Mouse (Mus musculus) neural tube, embryonic 15.5 days (tissue): ENCODE data around the gene Rhobtb1. TPM values are rescaled to one million over a fixed set of nuclear protein-coding genes. Genes with fewer than 3 reads are reported as not detected.

Source experiments
- ATAC-seq: fragments of 200-750 bp; cut with Nextera tagmentation; 2 replicates; pipeline ENCODE4 v1.8.0; 2017; ENCODE audit warnings: mild to moderate bottlenecking, moderate TSS enrichment, moderate library complexity; ENCODE audit not compliant: low FRiP score
- H3K27ac ChIP-seq: fragments of 300-500 bp; sonication (generic); replicated peaks from 2 replicates; pipeline ENCODE4 v1.5.1; 2015; ENCODE audit warnings: mild to moderate bottlenecking, inconsistent platforms
- H3K27me3 ChIP-seq: fragments of 300-500 bp; sonication (generic); replicated peaks from 2 replicates; pipeline ENCODE4 v1.6.1; 2015; ENCODE audit warnings: inconsistent platforms
- H3K36me3 ChIP-seq: fragments of 300-500 bp; sonication (generic); 2 replicates; pipeline ENCODE4 v1.6.1; 2015; ENCODE audit warnings: inconsistent platforms
- H3K4me1 ChIP-seq: fragments of 300-500 bp; sonication (generic); 2 replicates; pipeline ENCODE4 v1.6.1; 2015; ENCODE audit warnings: inconsistent platforms
- H3K4me2 ChIP-seq: fragments of 300-500 bp; sonication (generic); 2 replicates; pipeline ENCODE4 v1.6.1; 2015; ENCODE audit warnings: inconsistent platforms, mild to moderate bottlenecking, moderate library complexity
- H3K4me3 ChIP-seq: fragments of 300-500 bp; sonication (generic); replicated peaks from 2 replicates; pipeline ENCODE4 v1.5.1; 2015; ENCODE audit warnings: mild to moderate bottlenecking, inconsistent platforms
- H3K9ac ChIP-seq: fragments of 300-500 bp; sonication (generic); replicated peaks from 2 replicates; pipeline ENCODE4 v1.6.1; 2015; ENCODE audit warnings: mild to moderate bottlenecking, inconsistent platforms
- H3K9me3 ChIP-seq: fragments of 300-500 bp; sonication (generic); replicated peaks from 2 replicates; pipeline ENCODE4 v1.6.1; 2016; ENCODE audit warnings: inconsistent platforms
- whole genome bisulfite sequencing: fragments of 180-500 bp; shearing (Covaris S2); methylation state at CpG from one replicate; pipeline ENCODE4 v1.1.7; 2015; ENCODE audit warnings: mixed read lengths; 5-methylcytosine and 5-hydroxymethylcytosine counted together
- polyA plus RNA-seq: library from polyadenylated mRNA; unstranded; fragments of >200 nt; fragmentation: Nextera tagmentation; extraction: Ambion mirVana; gene quantifications from 2 replicates; pipeline ENCODE4 v1.2.1, GENCODE M21; 2015

The Rhobtb1 gene
- polyA plus RNA-seq = 15.7 and 16.1 TPM in 2 replicates

DNA sequence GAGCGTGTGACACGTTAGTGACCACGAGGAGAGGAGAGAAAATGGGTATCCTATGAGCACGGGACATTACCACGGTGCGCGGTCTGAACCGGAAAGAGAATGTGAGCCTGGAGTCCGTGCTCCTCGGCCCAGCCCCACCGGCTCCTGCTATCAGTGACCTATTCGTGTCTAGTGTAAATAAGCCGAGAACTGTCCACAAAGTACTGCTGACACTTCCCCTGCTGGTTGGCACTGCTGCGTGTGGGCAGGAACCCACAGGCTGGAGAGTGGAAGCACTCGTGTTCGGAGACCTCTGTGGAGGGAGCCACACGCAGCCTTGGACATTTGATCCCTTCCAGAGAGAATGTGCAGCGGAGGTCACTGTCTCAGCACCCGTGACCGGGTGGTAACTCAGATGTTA is at the start of gene Rhobtb1:
Gene Rhobtb1, plus strand, starts transcription at position 390 of the 400 bp plus-strand sequence.
- H3K27ac ChIP-seq = no peak within 1 kb of the TSS
- H3K9me3 ChIP-seq = no peaks in the 10 kb centered on the region
- no peak within 1 kb of the TSS for H3K4me3 ChIP-seq
- no peaks in the 10 kb centered on the region for H3K36me3 ChIP-seq
- no peaks in the 10 kb centered on the region for H3K4me1 ChIP-seq
- no peak within 1 kb of the TSS for H3K9ac ChIP-seq
- WGBS = 89% methylated on average over 20 of the region's 20 CpGs
- H3K27me3 ChIP-seq = no peaks in the 10 kb centered on the region
- no peak for ATAC-seq
- H3K4me2 ChIP-seq = no peak within 1 kb of the TSS

DNA sequence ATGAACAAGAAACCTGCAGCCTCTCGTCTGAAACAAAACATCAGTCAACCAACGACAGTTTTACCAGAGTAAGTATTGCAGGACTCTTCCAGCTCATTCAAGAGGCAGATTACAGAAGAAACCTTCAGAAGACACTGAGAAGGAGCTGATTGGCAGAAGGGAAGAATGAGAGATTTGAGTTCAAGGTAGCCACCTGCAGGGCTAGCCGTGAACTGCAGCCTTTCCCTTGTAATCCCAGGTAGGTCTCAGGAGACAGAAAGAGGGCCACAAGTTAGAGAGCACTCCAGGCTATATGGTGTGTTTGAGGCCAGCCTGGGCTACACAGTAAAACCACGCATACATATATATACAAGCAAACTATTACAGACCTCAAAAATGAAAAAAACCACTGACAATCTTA is 49.2 kb upstream of the Rhobtb1 start:
- no peak; the same call in 1 of the 2 replicates for ATAC-seq

DNA sequence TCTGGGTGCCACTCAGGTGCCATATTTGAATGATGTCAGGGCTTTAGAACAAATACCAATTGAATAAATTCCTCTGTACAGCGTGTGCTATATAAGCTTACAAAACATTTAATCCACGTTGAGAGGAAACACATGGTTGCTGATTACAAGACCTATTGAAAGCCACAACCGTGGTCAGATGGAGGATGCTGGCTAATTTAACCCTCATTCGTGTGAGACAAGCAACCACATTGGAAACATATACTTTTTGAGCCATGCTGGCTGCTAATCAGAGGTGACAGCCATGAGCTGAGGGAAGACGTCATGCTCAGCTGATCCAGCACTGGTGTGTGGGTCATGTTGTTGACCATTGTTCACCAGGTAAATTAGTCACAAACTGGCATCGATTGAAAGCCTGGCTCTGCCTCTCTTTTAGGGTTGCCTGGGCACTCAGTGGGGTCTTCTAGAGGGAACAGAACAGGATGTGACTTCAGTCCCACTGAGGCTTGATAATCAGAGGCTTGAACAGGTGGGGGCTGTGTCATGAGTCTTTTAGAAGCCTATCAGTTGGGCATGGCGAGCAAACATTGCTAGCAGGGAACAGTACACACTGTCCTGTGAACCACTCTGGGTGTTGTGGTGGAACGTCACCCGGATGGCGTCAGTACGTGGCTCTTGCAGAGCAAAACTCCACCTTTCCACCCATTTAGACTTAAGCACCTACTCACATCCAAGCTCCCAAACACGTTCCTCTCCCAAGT is 46.9 kb upstream of the Rhobtb1 start:
- H3K27me3 ChIP-seq = no peaks in the 10 kb centered on the region
- no peak for ATAC-seq
- peaks cover 8% of the 10 kb centered on the region; the same call in 1 of the 2 replicates for H3K4me1 ChIP-seq
- no peaks in the 10 kb centered on the region for H3K9me3 ChIP-seq
- 87% methylated on average over 12 of the region's 12 CpGs for WGBS
- no peak overlapping the region for H3K4me2 ChIP-seq
- no peak overlapping the region for H3K9ac ChIP-seq
- H3K36me3 ChIP-seq = no peaks in the 10 kb centered on the region
- H3K27ac ChIP-seq = no peak overlapping the region
- H3K4me3 ChIP-seq = no peak overlapping the region

More for the DNA sequence above, 49.2 kb upstream of the Rhobtb1 start:
- 75% methylated on average over 4 of the region's 4 CpGs for WGBS
- Histone ChIP-seq H3K27ac (no peak overlapping the region), H3K4me3 (no peak overlapping the region), H3K27me3 (no peaks in the 10 kb centered on the region), H3K9ac (no peak overlapping the region), H3K36me3 (no peaks in the 10 kb centered on the region), H3K9me3 (no peaks in the 10 kb centered on the region), H3K4me1 (no peaks in the 10 kb centered on the region), H3K4me2 (no peak overlapping the region)

DNA sequence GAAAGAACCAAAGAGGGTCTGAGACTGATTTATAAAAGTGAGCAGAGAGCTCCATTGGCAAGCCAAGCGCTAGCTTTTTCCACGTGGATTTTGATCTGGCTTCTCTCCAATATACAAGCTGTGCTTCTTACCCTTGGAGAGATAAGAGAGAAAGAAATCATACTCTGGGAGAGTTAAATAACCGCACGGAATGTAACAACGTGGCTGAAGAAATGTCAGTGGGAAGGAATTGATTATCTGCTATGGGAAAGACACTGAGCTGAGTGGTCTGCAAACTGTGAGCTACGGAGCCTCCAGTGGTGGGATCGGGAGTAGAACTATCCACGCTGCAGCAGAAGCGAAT is 46.4 kb upstream of the Rhobtb1 start:
- Histone ChIP-seq H3K27ac (no peak overlapping the region), H3K9ac (no peak overlapping the region), H3K27me3 (no peaks in the 10 kb centered on the region), H3K4me2 (no peak overlapping the region), H3K4me3 (no peak overlapping the region), H3K4me1 (peaks cover 8% of the 10 kb centered on the region; the same call in 1 of the 2 replicates), H3K36me3 (no peaks in the 10 kb centered on the region), H3K9me3 (no peaks in the 10 kb centered on the region)
- ATAC-seq = no peak
- WGBS = 73% methylated on average over 9 of the region's 9 CpGs

DNA sequence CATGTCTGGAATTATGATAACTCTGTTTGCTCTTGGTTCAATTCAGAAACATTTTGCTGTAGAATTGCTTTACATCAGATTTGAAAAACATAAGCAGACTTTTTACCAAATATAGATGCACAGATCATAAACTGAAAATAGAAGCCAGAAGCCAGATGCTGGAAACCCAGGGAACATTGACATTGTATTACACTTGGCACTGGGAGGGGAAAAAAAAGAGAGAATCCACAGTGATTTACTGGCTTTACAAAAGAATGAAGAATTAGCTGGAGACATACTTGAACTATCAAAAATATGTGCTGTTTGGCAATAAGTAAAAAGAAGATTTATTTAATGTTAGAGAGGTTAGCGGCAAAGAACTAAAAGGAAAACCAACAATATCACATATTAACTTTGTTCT is 44.4 kb upstream of the Rhobtb1 start:
- Histone ChIP-seq H3K27ac (no peak overlapping the region), H3K36me3 (no peaks in the 10 kb centered on the region), H3K27me3 (no peaks in the 10 kb centered on the region), H3K9ac (no peak overlapping the region), H3K9me3 (no peaks in the 10 kb centered on the region), H3K4me3 (no peak overlapping the region), H3K4me1 (peaks cover 8% of the 10 kb centered on the region; the same call in 1 of the 2 replicates), H3K4me2 (no peak overlapping the region)
- no peak for ATAC-seq
- 67% methylated on average over 1 of the region's 1 CpGs for WGBS

DNA sequence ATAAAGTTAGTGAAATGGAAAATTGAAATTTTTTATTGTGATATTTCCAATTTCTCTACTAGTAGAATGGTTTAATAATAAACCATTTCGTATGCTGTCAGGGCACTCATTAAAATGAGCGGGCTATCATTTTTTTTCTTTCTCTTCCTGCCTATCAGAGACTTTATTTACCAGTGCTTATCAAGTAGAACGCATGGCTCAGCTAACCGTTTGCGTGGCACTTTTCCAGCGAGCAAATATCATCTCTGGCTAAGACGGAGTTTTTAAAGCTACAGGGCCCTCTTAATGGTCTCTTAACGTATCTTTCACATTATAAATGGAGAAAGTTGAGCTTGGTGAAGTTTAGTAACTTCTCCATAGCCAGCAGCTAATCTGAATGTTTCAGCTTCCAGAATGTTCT is 44.0 kb upstream of the Rhobtb1 start:
- H3K27me3 ChIP-seq = no peaks in the 10 kb centered on the region
- ATAC-seq = no peak
- no peaks in the 10 kb centered on the region for H3K9me3 ChIP-seq
- H3K9ac ChIP-seq = no peak overlapping the region
- H3K36me3 ChIP-seq = no peaks in the 10 kb centered on the region
- H3K27ac ChIP-seq = no peak overlapping the region
- no peak overlapping the region for H3K4me2 ChIP-seq
- peaks cover 8% of the 10 kb centered on the region; the same call in 1 of the 2 replicates for H3K4me1 ChIP-seq
- 55% methylated on average over 8 of the region's 8 CpGs for WGBS
- no peak overlapping the region for H3K4me3 ChIP-seq

DNA sequence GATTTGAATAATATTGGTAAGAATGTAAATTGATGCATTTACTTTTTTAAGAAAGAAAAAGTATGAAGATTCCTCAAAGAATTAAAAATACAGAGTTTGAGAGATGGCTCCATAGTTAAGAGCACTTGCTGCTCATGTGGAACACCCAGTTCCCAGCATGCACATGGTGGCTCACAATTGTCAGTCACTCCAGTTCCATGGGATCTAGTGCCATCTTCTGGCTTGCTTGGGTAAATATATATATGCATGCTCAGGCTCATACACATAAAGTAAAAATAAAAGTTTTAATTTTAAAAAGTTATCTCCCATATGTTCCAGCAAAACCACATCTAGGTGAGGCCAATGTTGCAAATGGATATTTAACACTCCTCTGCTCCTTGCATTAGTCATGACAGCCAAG is 36.9 kb upstream of the Rhobtb1 start:
- H3K4me3 ChIP-seq = no peak overlapping the region
- no peaks in the 10 kb centered on the region; the same call in 1 of the 2 replicates for H3K9me3 ChIP-seq
- H3K4me2 ChIP-seq = no peak overlapping the region
- no peaks in the 10 kb centered on the region for H3K36me3 ChIP-seq
- H3K9ac ChIP-seq = no peak overlapping the region
- H3K27ac ChIP-seq = no peak overlapping the region
- no peaks in the 10 kb centered on the region for H3K27me3 ChIP-seq
- H3K4me1 ChIP-seq = no peaks in the 10 kb centered on the region
- no peak for ATAC-seq

DNA sequence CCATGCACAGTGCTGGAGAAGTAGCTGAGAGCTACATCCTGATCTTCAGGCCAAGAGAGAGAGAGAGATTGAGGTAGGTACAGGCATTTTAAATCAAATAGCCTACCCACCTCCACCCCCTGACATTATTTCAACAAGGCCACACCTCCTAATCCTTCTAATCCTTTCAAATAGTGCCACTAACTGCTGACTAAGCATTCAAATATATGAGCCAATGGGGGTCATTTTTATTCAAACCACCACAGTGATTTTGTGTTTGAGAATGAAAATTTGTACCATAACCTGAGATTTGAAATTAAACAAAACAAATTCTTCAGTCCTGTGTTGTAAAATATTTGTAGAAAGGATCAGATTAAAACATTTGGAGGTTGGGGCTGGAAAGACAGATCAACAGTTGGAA is 33.2 kb upstream of the Rhobtb1 start:
- no peak for ATAC-seq

DNA sequence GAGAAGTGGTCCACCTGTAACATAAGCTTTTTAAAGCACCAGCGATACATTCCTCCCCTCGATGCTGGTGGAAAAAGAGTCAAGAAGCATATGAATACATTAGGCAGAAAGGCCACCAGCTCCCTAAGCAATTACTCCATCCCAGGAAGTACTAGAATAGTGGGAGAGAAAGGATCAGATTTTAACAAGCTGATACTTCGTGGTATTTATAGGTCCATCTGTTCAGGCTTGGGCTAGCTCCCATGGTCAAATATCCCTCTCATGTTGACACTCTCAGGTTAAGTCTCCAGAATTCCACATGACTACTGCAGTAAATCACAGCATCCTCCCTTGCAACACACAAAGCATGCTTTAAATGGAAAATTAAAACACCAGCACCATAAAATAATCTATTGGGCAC is 32.3 kb upstream of the Rhobtb1 start:
- WGBS = 79% methylated on average over 3 of the region's 3 CpGs
- no peak for ATAC-seq
- H3K4me1 ChIP-seq = no peaks in the 10 kb centered on the region
- no peaks in the 10 kb centered on the region for H3K36me3 ChIP-seq
- H3K4me2 ChIP-seq = no peak overlapping the region
- H3K27me3 ChIP-seq = no peaks in the 10 kb centered on the region
- no peak overlapping the region for H3K4me3 ChIP-seq
- H3K9ac ChIP-seq = no peak overlapping the region
- no peak overlapping the region; the same call in 1 of the 2 replicates for H3K27ac ChIP-seq
- no peaks in the 10 kb centered on the region; the same call in 1 of the 2 replicates for H3K9me3 ChIP-seq

More for the DNA sequence above, 33.2 kb upstream of the Rhobtb1 start:
- no peaks in the 10 kb centered on the region for H3K36me3 ChIP-seq
- H3K9me3 ChIP-seq = no peaks in the 10 kb centered on the region; the same call in 1 of the 2 replicates
- H3K4me3 ChIP-seq = no peak overlapping the region
- no peaks in the 10 kb centered on the region for H3K27me3 ChIP-seq
- no peak overlapping the region for H3K9ac ChIP-seq
- H3K27ac ChIP-seq = no peak overlapping the region
- no peaks in the 10 kb centered on the region for H3K4me1 ChIP-seq
- no peak overlapping the region for H3K4me2 ChIP-seq

DNA sequence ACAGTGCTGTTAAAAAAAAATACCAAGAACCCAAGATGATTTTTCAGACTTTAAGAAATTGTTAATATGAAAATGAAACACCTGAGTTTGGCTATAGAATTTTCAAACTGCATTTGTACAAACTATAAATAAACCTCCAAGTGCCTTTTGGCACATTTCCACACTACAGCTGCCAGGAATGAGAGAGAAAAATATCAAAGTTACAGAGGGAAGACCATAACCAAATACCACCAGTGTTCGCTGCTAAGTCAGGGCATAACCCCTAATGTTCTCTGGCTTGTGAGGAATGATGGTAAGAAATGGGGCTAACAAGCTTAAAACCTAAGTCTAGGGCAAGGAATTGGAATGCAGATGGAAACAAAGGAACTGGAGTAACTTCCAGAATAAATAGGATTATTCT is 31.8 kb upstream of the Rhobtb1 start:
- 69% methylated on average over 1 of the region's 1 CpGs for WGBS
- Histone ChIP-seq H3K4me2 (no peak overlapping the region), H3K4me1 (no peaks in the 10 kb centered on the region), H3K27ac (no peak overlapping the region), H3K4me3 (no peak overlapping the region), H3K36me3 (no peaks in the 10 kb centered on the region), H3K27me3 (no peaks in the 10 kb centered on the region), H3K9me3 (no peaks in the 10 kb centered on the region; the same call in 1 of the 2 replicates), H3K9ac (no peak overlapping the region)
- no peak for ATAC-seq

DNA sequence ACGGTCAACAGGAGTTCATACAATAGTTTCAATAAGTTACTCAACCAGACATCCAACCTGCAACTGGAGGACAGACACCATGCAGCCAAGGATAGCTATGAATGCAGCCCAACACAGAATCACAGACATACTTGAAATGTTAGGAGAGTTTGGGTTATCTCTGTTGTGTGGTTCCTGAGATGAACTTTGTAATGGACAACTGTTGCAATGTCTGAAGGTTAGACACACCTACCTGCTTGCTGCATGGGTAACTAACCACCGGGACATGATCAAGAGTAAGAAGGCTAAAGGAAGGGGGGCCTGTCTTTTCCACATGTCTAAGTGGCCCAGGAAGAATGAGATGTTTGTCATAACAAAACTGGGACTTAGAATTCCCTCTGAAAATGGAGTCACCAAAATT is 24.7 kb upstream of the Rhobtb1 start:
- Histone ChIP-seq H3K4me2 (no peak overlapping the region), H3K9me3 (no peaks in the 10 kb centered on the region), H3K36me3 (no peaks in the 10 kb centered on the region), H3K27me3 (no peaks in the 10 kb centered on the region), H3K4me3 (no peak overlapping the region), H3K4me1 (no peaks in the 10 kb centered on the region), H3K27ac (no peak overlapping the region), H3K9ac (no peak overlapping the region)
- WGBS = 86% methylated on average over 2 of the region's 2 CpGs
- no peak for ATAC-seq

DNA sequence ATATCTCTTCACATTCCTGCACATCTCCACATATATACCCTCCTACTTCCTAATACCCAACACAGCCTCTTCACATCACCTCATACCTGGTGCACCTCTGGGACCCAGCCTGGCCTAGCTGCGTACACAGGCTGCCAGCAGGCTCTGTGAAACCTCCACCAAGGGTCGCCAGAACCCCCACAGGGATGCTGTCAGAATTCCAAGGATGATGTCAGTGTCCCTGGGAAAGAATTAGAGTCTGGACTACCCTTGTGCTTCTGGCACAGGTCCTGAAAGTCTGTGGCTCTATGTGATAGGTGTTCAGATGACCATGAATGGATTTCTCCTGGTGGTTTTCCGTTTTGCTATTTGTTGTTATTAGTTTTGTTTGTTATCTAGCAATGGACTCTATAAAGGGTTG is 22.7 kb upstream of the Rhobtb1 start:
- no peak overlapping the region for H3K4me2 ChIP-seq
- no peak for ATAC-seq
- 85% methylated on average over 3 of the region's 3 CpGs for WGBS
- H3K27ac ChIP-seq = no peak overlapping the region
- H3K9ac ChIP-seq = no peak overlapping the region
- no peak overlapping the region for H3K4me3 ChIP-seq
- H3K27me3 ChIP-seq = no peaks in the 10 kb centered on the region
- H3K4me1 ChIP-seq = no peaks in the 10 kb centered on the region
- H3K9me3 ChIP-seq = no peaks in the 10 kb centered on the region
- H3K36me3 ChIP-seq = no peaks in the 10 kb centered on the region
